Comparison of ENCODE assay signal across 8 mouse cellular contexts in genomic region chr10:115251088-115251934, GRCm38 (mm10). TPM values are rescaled to one million over a fixed set of nuclear protein-coding genes. Genes with fewer than 3 reads are reported as not detected.
DNase-seq lines count a peak whose midpoint lies in the region; ATAC-seq lines count a peak whose summit lies in the region.

Gene Tbc1d15, minus strand, starts transcription at chr10:115251467.

- H3K4me2 ChIP-seq in kidney, embryonic 15.5 days, result peak within 1 kb of the TSS; percentile 78

- no peaks in the 10 kb centered on the region for H3K36me3 ChIP-seq in heart, embryonic 10.5 days
- no peaks in the 10 kb centered on the region for H3K36me3 ChIP-seq in kidney, embryonic 15.5 days

- H3K27me3 ChIP-seq in heart, embryonic 10.5 days (ENCODE audit: insufficient read depth, poor library complexity, severe bottlenecking), result no peaks in the 10 kb centered on the region
- H3K27me3 ChIP-seq in kidney, embryonic 15.5 days, result no peaks in the 10 kb centered on the region

- whole genome bisulfite sequencing in heart, embryonic 10.5 days, result under 1% methylated on average over 67 of the region's 67 CpGs
- under 1% methylated on average over 67 of the region's 67 CpGs for WGBS in kidney, embryonic 15.5 days

- peak; percentile 98 for DNase-seq in B cell, adult 2 months
- DNase-seq in brain, adult 2 months (ENCODE audit: low read depth, low spot score), result peak; percentile 99
- peak; percentile 100 for DNase-seq in heart, embryonic 10.5 days (ENCODE audit: low spot score)
- DNase-seq in liver, result peak; percentile 99
- peak; percentile 98 to 100 for DNase-seq in spleen, postnatal 4 days (ENCODE audit: low spot score in 2 of 2)

- H3K27ac ChIP-seq in heart, embryonic 10.5 days, result peak within 1 kb of the TSS; percentile 91
- peak within 1 kb of the TSS; percentile 83 for H3K27ac ChIP-seq in kidney, embryonic 15.5 days

- ATAC-seq in erythroblast, adult 5-6 weeks (replicated peaks; ENCODE audit: low FRiP score, poor library complexity, severe bottlenecking), result peak; percentile 94
- ATAC-seq in kidney, embryonic 15.5 days (replicated peaks; ENCODE audit: low FRiP score), result peak; percentile 96
- peak; percentile 93 for ATAC-seq in monocyte, adult 5-6 weeks (replicated peaks; ENCODE audit: insufficient number of reproducible peaks, low FRiP score, low TSS enrichment, poor library complexity, severe bottlenecking)

- H3K9me3 ChIP-seq in heart, embryonic 10.5 days, result no peaks in the 10 kb centered on the region
- no peaks in the 10 kb centered on the region for H3K9me3 ChIP-seq in kidney, embryonic 15.5 days (replicated peaks)

- peak within 1 kb of the TSS; percentile 97 for H3K4me3 ChIP-seq in heart, embryonic 10.5 days
- H3K4me3 ChIP-seq in kidney, embryonic 15.5 days (replicated peaks), result peak within 1 kb of the TSS; percentile 84

- peaks cover 20% of the 10 kb centered on the region for H3K4me1 ChIP-seq in heart, embryonic 10.5 days
- peaks cover 22% of the 10 kb centered on the region for H3K4me1 ChIP-seq in kidney, embryonic 15.5 days

- H3K9ac ChIP-seq in kidney, embryonic 15.5 days, result peak within 1 kb of the TSS; percentile 76

RNA-seq across cellular contexts. Expression of gene Tbc1d15, which starts in this region (rescaled TPM):
- total RNA-seq in erythroblast, adult 5-6 weeks (2015; ENCODE audit: low replicate concordance), result 23.8 and 32.2 TPM in 2 replicates
- total RNA-seq in erythroblast, adult 5-6 weeks (2017; ENCODE audit: low replicate concordance), result 25.6 and 31.1 TPM in 2 replicates
- 46.7 and 50.8 TPM in 2 replicates for polyA plus RNA-seq in heart, embryonic 10.5 days (2016; fragmentation: Nextera tagmentation; extraction: Ambion mirVana)
- 52.3 and 57.0 TPM in 2 replicates for polyA plus RNA-seq in kidney, embryonic 15.5 days (2015; fragmentation: Nextera tagmentation; extraction: Ambion mirVana)
- 47.9 to 73.7 TPM (median 65.3 TPM) in 3 replicates for total RNA-seq in monocyte, adult 5-6 weeks (2017)

Comparison
In these comparisons a context has a peak if more than half of its experiments do, and no peak if none do; other contexts are left out.
1. Peak in every context shown above with its lines: DNase-seq, ATAC-seq, H3K4me3 ChIP-seq and H3K27ac ChIP-seq.